Mouse (Mus musculus) E14TG2a.4 (cell line): ENCODE measurements around the gene Zfp52.

Source experiments
- CTCF ChIP-seq: conservative IDR thresholded peaks from 2 replicates; pipeline ENCODE4 v1.5.1; 2014; ENCODE audit warnings: low read length
- NANOG ChIP-seq: IDR thresholded peaks from 2 replicates; pipeline ENCODE4 v1.6.1; 2014; ENCODE audit warnings: borderline replicate concordance, low read length, mixed read lengths
- POU5F1 ChIP-seq: IDR thresholded peaks from 2 replicates; pipeline ENCODE4 v1.6.1; 2014; ENCODE audit warnings: low read length, borderline replicate concordance

- TF ChIP-seq CTCF: no peak
- TF ChIP-seq NANOG: no peak
- TF ChIP-seq POU5F1: no peak
These were observed 50.2 kb downstream of the Zfp52 start for GRCm38 (mm10) chr17:21585521-21585920.
